Mouse (Mus musculus): ENCODE data around the gene Anapc15.

GRCm38 (mm10) chr7:101895695-101896094 is 32.2 kb downstream of the Anapc15 start:
- TF ChIP-seq CTCF (IDR thresholded peaks at IDR 0.05; ENCODE audit: low read depth, low read length) = no peak
- TF ChIP-seq GATA1 (IDR thresholded peaks at IDR 0.05; ENCODE audit: borderline replicate concordance, low read length) = no peak
- TF ChIP-seq POLR2AphosphoS5 (IDR thresholded peaks at IDR 0.05; ENCODE audit: insufficient replicate concordance, low read depth, low read length) = no peak

Data from G1E (cell line).